Mouse (Mus musculus) mouse embryonic stem cell (cell line): ENCODE measurements at regions not wholly inside any gene's neighbourhood (a gene's known extent, or its start where the extent isn't known, plus 50 kb on each side); places are given as distances from the start of the nearest gene placed in this dataset.

Source experiments
- in situ Hi-C, 2 experiments: fragments of 300-500 bp; cut with MboI; formaldehyde crosslinking; loops; 1 replicate in 1 of 2; 3 replicates in 1 of 2; pipeline ENCODE4 v1.14.3; 2019 to 2020; ENCODE audit warnings: low sequenced_read_pairs in 2 of 2, low pct_unique_long_range_greater_than_20kb in 1 of 2, mixed read lengths in 1 of 2; ENCODE audit not compliant: unreplicated experiment in 1 of 2

DNA sequence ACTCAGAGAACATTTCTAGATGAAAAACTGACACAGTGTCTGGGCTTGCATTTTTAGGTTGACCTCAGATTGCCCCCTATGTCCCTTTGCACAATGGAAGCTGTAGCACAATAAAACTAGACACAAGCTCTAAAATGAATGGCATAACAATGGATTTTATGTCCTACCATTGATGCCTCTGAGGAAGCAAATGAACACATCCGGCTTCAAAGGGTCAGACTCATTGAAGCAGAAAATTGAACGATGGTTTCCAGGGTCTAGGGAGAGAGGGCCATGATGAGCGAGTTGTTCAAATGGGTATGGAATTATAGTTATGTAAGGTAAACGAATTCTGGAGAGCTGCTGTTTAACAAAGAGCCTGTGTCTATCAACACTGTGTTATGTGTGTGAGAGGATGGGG lies 1455.1 kb upstream of the Gm6569 start:
- in situ Hi-C loops, result no loop called here

- in situ Hi-C loops, result no loop called here
These were observed 1453.2 kb upstream of the Gm6569 start for GRCm38 (mm10) chr15:72381164-72381563.

DNA sequence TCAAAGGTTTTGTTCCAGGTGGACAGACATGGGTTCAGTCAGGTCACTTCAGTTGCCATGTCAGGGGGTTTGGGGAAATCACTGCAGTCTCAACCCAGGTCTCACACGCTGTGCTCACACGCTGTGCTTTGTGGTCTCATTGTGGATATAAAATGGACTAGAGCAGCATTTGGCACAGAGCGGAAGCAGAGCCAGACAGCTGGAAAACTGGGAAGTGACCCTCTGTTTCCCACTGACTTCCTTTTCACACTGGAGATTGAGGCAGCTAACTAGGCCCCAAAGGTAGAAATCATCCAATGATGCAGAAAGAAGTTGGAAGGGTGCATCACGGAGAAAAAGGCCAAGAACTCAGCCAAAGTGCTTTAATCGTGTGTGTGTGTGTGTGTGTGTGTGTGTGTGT lies 1452.6 kb upstream of the Gm6569 start:
- in situ Hi-C loops, result no loop called here

DNA sequence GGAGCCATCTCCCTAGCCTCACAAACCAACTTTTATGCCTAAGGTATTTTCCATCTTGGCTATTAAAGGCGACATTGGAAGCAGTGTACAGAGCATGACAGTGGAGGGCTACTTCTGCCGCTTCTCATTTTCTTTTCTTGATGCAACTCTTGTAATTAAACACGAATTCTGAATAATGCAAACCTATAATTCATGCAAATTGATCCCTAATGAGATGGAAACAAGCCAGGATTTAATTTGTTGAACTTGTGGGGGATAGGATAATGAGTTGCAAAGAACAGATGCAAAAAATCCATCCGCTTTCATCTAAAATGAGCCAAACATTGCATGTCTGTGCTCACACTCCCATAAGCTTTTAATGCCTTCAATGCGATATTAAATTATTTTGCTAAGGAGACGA lies 1451.8 kb upstream of the Gm6569 start:
- in situ Hi-C loops, result no loop called here

DNA sequence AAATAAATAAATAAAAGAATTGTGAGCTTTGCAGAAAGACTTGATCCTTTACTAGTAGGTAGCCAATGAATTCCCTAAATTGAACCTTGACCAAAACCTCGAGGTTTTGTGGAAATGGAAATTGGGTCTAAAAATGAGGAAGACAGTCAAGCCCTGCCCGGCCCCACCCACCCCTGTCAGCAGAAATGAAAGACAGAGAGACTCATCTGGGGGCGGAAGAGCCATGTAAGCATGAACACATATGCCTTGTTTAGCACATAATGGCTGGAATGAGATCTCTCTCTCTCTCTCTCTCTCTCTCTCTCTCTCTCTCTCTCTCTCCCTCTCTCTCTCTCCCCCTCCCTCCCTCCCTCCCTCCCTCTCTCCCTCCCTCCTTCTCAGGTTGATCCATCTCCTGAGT lies 1451.3 kb upstream of the Gm6569 start:
- in situ Hi-C loops, result no loop called here

DNA sequence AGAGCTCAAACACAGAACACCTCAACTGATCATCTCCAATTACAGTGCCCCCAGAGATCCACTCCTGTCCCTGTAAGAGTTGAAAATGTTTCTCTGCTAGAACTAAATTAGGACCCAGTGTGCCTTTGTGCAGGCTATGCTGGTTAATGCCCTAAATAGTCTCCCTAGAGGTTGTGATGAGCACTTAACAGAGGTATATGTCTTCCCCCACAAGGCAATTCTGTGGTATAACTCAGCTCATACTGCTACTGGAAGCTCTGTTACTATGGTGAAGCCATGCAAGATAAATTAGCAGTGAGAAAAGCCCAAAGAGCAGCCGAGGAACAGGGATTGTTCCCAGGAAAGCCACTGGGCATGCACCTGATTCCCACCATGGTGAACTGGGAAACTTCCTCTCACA lies 1450.9 kb upstream of the Gm6569 start:
- in situ Hi-C loops, result no loop called here

- in situ Hi-C loops, result no loop called here
These were observed 1441.1 kb upstream of the Gm6569 start for GRCm38 (mm10) chr15:72393226-72393625.

DNA sequence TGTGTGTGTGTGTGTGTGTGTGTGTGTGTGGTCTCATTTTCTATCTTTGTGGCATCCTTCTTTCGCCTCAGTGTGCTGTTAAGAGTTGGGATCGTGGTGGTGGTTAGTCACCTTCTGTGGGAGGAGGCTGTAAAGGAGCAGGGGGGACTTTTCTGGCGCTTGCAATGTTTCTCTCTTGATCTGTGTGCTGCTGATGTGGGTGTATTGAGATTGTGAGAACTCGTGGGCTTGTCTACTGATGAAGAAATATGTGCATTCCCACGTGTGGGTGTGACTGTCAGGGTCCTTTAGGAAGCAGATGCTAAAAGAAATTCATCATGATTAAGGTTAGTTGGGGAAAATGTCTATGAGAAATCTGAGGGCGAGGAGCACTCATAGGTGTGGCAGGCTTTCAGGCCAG lies 1422.4 kb upstream of the Gm6569 start:
- in situ Hi-C loops, result no loop called here
